8 mouse cellular contexts compared by ENCODE assay signal in genomic region chr12:80517977-80518376, GRCm38 (mm10). TPM values are rescaled to one million over a fixed set of nuclear protein-coding genes. Genes with fewer than 3 reads are reported as not detected.
DNase-seq lines count a peak whose midpoint lies in the region; ATAC-seq and TF ChIP-seq lines count a peak whose summit lies in the region.

Gene Galnt16 (plus strand): TSS chr12:80518277.

- TF ChIP-seq CTCF in liver, adult 2 months (IDR thresholded peaks at IDR 0.05; ENCODE audit: low read depth, low read length), result no peak

- DNase-seq in liver, adult 2 months (ENCODE audit: extremely low read depth, low read depth, low spot score), result no peak
- no peak for DNase-seq in liver
- no peak for DNase-seq in forebrain, embryonic 14.5 days (ENCODE audit: low spot score)
- no peak for DNase-seq in layer of hippocampus, postnatal 25 days (ENCODE audit: extremely low spot score in 1 of 2, low spot score in 1 of 2)
- no peak for DNase-seq in urinary bladder, postnatal 14 days (ENCODE audit: low spot score)
- no peak for DNase-seq in cerebellum, adult 9-11 months
- DNase-seq in thymus, postnatal 10 days (ENCODE audit: low spot score in 2 of 2), result no peak

- no peak for ATAC-seq in forebrain, embryonic 14.5 days
- no peak for ATAC-seq in neural tube, embryonic 12.5 days (ENCODE audit: low FRiP score, low read depth)

- H3K4me1 ChIP-seq in liver, adult 2 months (ENCODE audit: control insufficient read depth, insufficient read depth, low read length), result no peaks in the 10 kb centered on the region
- H3K4me1 ChIP-seq in forebrain, embryonic 14.5 days (ENCODE audit: control insufficient read depth, insufficient read depth, low read length), result peaks cover 19% of the 10 kb centered on the region
- H3K4me1 ChIP-seq in neural tube, embryonic 12.5 days, result peaks cover 10% of the 10 kb centered on the region

- H3K4me3 ChIP-seq in liver, adult 2 months (ENCODE audit: insufficient read depth, low read depth, low read length), result peak within 1 kb of the TSS; percentile 31; the same call in 1 of the 2 replicates
- peak within 1 kb of the TSS; percentile 85 for H3K4me3 ChIP-seq in forebrain, embryonic 14.5 days (ENCODE audit: low read depth, low read length)
- H3K4me3 ChIP-seq in neural tube, embryonic 12.5 days, result peak within 1 kb of the TSS; percentile 75

- WGBS in liver, adult 2 months, result 8% methylated on average over 14 of the region's 14 CpGs
- 9% methylated on average over 14 of the region's 14 CpGs for WGBS in forebrain, embryonic 14.5 days
- WGBS in neural tube, embryonic 12.5 days, result 5% methylated on average over 14 of the region's 14 CpGs

- no peaks in the 10 kb centered on the region for H3K79me2 ChIP-seq in liver, adult 2 months (ENCODE audit: control insufficient read depth, insufficient read depth, low read length)

- peaks cover 14% of the 10 kb centered on the region for H3K27me3 ChIP-seq in liver, adult 2 months (ENCODE audit: control insufficient read depth, insufficient read depth, low read length)
- peaks cover 4% of the 10 kb centered on the region; the same call in 1 of the 2 replicates for H3K27me3 ChIP-seq in forebrain, embryonic 14.5 days (replicated peaks; ENCODE audit: control insufficient read depth, insufficient read depth, low read length)
- H3K27me3 ChIP-seq in neural tube, embryonic 12.5 days (replicated peaks), result peaks cover 30% of the 10 kb centered on the region

- no peak within 1 kb of the TSS for H3K9ac ChIP-seq in liver, adult 2 months (ENCODE audit: low read depth, low read length)
- H3K9ac ChIP-seq in forebrain, embryonic 14.5 days (ENCODE audit: low read length), result peak within 1 kb of the TSS; percentile 81
- H3K9ac ChIP-seq in neural tube, embryonic 12.5 days, result peak within 1 kb of the TSS; percentile 77

- H3K36me3 ChIP-seq in liver, adult 2 months (ENCODE audit: control insufficient read depth, insufficient read depth, low read length), result no peaks in the 10 kb centered on the region
- no peaks in the 10 kb centered on the region for H3K36me3 ChIP-seq in forebrain, embryonic 14.5 days (ENCODE audit: control insufficient read depth, insufficient read depth, low read length)
- no peaks in the 10 kb centered on the region for H3K36me3 ChIP-seq in neural tube, embryonic 12.5 days

- H3K4me2 ChIP-seq in forebrain, embryonic 14.5 days (ENCODE audit: low read length), result peak within 1 kb of the TSS; percentile 95
- peak within 1 kb of the TSS; percentile 90 for H3K4me2 ChIP-seq in neural tube, embryonic 12.5 days (replicated peaks)

- TF ChIP-seq POLR2A in liver, adult 2 months (IDR thresholded peaks at IDR 0.05; ENCODE audit: extremely low read depth, insufficient read depth, low read length), result no peak

- no peak within 1 kb of the TSS for H3K27ac ChIP-seq in liver, adult 2 months (replicated peaks; ENCODE audit: insufficient read depth, low read depth, low read length)
- H3K27ac ChIP-seq in forebrain, embryonic 14.5 days (ENCODE audit: low read depth, low read length), result peak within 1 kb of the TSS; percentile 91
- H3K27ac ChIP-seq in neural tube, embryonic 12.5 days, result peak within 1 kb of the TSS; percentile 59; the same call in 1 of the 2 replicates

- no peaks in the 10 kb centered on the region for H3K9me3 ChIP-seq in forebrain, embryonic 14.5 days (replicated peaks; ENCODE audit: control insufficient read depth, low read length)
- no peaks in the 10 kb centered on the region for H3K9me3 ChIP-seq in neural tube, embryonic 12.5 days

RNA-seq across cellular contexts. Expression of gene Galnt16, which starts in this region (rescaled TPM):
- total RNA-seq in liver, adult 2 months (2014; rRNA removed), result 0.07 TPM in 1 of 2 replicates, not detected in the other
- 0.02 TPM in 1 of 2 replicates, not detected in the other for polyA plus RNA-seq in liver, adult 2 months (2012; rRNA removed)
- polyA plus RNA-seq in forebrain, embryonic 14.5 days (2014; fragmentation: Nextera tagmentation; extraction: Ambion mirVana), result 14.7 and 14.8 TPM in 2 replicates
- total RNA-seq in layer of hippocampus, postnatal 25 days (2021), result 100 to 1,000 TPM; 152 to 160 TPM
- polyA plus RNA-seq in neural tube, embryonic 12.5 days (2016; fragmentation: Nextera tagmentation; extraction: Ambion mirVana), result 21.7 and 22.6 TPM in 2 replicates

Comparison
In these comparisons a context has a peak if more than half of its experiments do, and no peak if none do; other contexts are left out.
1. RNA of gene Galnt16 (total RNA-seq): 152 to 160 TPM in layer of hippocampus, postnatal 25 days; 0.07 TPM in liver, adult 2 months; every median in the first group is over 100 times any median in the second.
2. RNA of gene Galnt16 (polyA plus RNA-seq): 21.7 to 22.6 TPM in neural tube, embryonic 12.5 days and 14.7 to 14.8 TPM in forebrain, embryonic 14.5 days; 0.02 TPM in liver, adult 2 months; every median in the first group is over 10 times any median in the second.
3. H3K4me3 ChIP-seq: peak in every context shown above with its lines; median percentile 85 in forebrain, embryonic 14.5 days; 75 in neural tube, embryonic 12.5 days; 31 in liver, adult 2 months.